Mouse (Mus musculus) intestine, postnatal 0 days (tissue): ENCODE data around the gene Zscan25. TPM values are rescaled to one million over a fixed set of nuclear protein-coding genes. Genes with fewer than 3 reads are reported as not detected.
"Not testable (repeated sequence)": the region's sequence is repeated elsewhere in the genome, so short reads cannot be mapped to it uniquely, and the experiment has no call there.

Source experiments
- ATAC-seq: fragments of 200-750 bp; cut with Nextera tagmentation; 2 replicates; pipeline ENCODE4 v1.8.0; 2017; ENCODE audit warnings: mild to moderate bottlenecking, moderate TSS enrichment, moderate library complexity
- H3K27ac ChIP-seq: fragments of 300-500 bp; sonication (generic); 2 replicates; pipeline ENCODE4 v1.5.1; 2014; ENCODE audit warnings: mild to moderate bottlenecking, low read depth, low read length, moderate library complexity
- H3K27me3 ChIP-seq: fragments of 300-500 bp; sonication (generic); replicated peaks from 2 replicates; pipeline ENCODE4 v1.6.1; 2014; ENCODE audit warnings: low read length, mixed read lengths; ENCODE audit not compliant: control insufficient read depth, insufficient read depth
- H3K36me3 ChIP-seq: fragments of 300-500 bp; sonication (generic); 2 replicates; pipeline ENCODE4 v1.6.1; 2014; ENCODE audit warnings: mild to moderate bottlenecking, moderate library complexity; ENCODE audit not compliant: control insufficient read depth, insufficient read depth
- H3K4me1 ChIP-seq: fragments of 300-500 bp; sonication (generic); replicated peaks from 2 replicates; pipeline ENCODE4 v1.6.1; 2014; ENCODE audit warnings: antibody characterized with exemption, low read length, mixed read lengths; ENCODE audit not compliant: control insufficient read depth, insufficient read depth
- H3K4me2 ChIP-seq: fragments of 300-500 bp; sonication (generic); replicated peaks from 2 replicates; pipeline ENCODE4 v1.6.1; 2014; ENCODE audit warnings: low read depth, mild to moderate bottlenecking, moderate library complexity
- H3K4me3 ChIP-seq: fragments of 300-500 bp; sonication (generic); 2 replicates; pipeline ENCODE4 v1.5.1; 2014; ENCODE audit warnings: low read depth, low read length
- H3K9ac ChIP-seq: fragments of 300-500 bp; sonication (generic); 2 replicates; pipeline ENCODE4 v1.6.1; 2014; ENCODE audit warnings: mild to moderate bottlenecking, low read depth, low read length
- H3K9me3 ChIP-seq: fragments of 300-500 bp; sonication (generic); 2 replicates; pipeline ENCODE4 v1.6.1; 2016; ENCODE audit warnings: mixed run types; ENCODE audit not compliant: control insufficient read depth
- CTCF ChIP-seq: sonication (generic); IDR thresholded peaks from 2 replicates; pipeline ENCODE4 v1.5.1; 2016; ENCODE audit warnings: low read depth, mild to moderate bottlenecking, control low read depth, antibody characterized with exemption, moderate library complexity
- WGBS: fragments of 180-500 bp; shearing (Covaris S2); extraction: QIAGEN DNeasy Blood & Tissue Kit; methylation state at CpG from one replicate; pipeline ENCODE4 v1.1.7; 2014; 5-methylcytosine and 5-hydroxymethylcytosine counted together
- polyA plus RNA-seq: library from polyadenylated mRNA; unstranded; fragments of >200 nt; fragmentation: Nextera tagmentation; extraction: Ambion mirVana; gene quantifications from 2 replicates; pipeline ENCODE4 v1.2.1, GENCODE M21; 2015

Zscan25 gene
- polyA plus RNA-seq, 1 experiment from 2014 or later = 0.14 TPM

DNA sequence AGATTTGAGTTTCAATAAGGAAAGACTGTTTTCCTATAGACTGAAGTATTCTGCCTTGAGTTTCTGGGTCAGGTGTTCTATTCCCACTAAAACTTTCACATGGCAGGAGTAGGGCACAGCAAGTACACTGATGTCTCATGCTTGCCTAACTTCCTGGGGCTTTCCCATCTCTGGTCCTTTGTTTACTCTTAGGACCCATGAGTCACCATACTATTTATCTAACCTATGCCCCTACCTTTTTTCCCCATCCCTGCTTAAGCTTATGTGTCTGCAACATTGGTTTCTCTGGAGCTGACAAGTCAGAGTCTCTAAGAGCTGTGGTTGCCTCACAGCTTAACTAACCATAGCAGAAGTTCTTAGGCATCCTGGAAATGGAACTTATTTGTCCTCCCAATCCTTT lies 33.5 kb downstream of the Zscan25 start:
- no peaks in the 10 kb centered on the region for H3K36me3 ChIP-seq
- TF ChIP-seq CTCF = no peak
- H3K4me1 ChIP-seq = no peaks in the 10 kb centered on the region
- H3K9ac ChIP-seq = no peak overlapping the region
- H3K9me3 ChIP-seq = no peaks in the 10 kb centered on the region
- no peak overlapping the region for H3K27ac ChIP-seq
- no peak overlapping the region for H3K4me3 ChIP-seq
- no peak overlapping the region for H3K4me2 ChIP-seq
- ATAC-seq = no peak
- no peaks in the 10 kb centered on the region for H3K27me3 ChIP-seq

DNA sequence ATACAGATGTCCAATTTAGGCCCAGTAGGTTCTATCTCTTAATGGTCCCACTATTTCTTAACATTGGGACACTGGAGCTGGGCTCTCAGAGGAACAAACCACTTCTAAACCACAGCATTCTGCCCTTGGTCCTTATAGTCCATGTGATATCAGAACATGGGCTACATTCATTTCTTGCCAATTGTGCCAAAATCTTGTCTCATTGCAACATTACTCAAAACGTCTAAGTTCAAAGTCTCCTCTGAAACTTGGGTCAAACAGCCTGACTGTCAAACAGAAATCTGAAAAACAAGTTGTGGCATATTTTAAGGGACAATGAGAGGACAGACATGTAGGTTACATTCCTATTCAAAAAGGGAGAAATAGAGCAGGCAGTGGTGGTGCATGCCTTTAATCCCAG lies 36.8 kb downstream of the Zscan25 start:
- no peak for TF ChIP-seq CTCF
- WGBS = 83% methylated on average over 1 of the region's 1 CpGs
- H3K4me2 ChIP-seq = no peak overlapping the region
- no peaks in the 10 kb centered on the region for H3K9me3 ChIP-seq
- no peaks in the 10 kb centered on the region for H3K27me3 ChIP-seq
- H3K36me3 ChIP-seq = no peaks in the 10 kb centered on the region
- no peak overlapping the region for H3K9ac ChIP-seq
- no peak for ATAC-seq
- H3K4me3 ChIP-seq = no peak overlapping the region
- H3K4me1 ChIP-seq = no peaks in the 10 kb centered on the region
- H3K27ac ChIP-seq = no peak overlapping the region

DNA sequence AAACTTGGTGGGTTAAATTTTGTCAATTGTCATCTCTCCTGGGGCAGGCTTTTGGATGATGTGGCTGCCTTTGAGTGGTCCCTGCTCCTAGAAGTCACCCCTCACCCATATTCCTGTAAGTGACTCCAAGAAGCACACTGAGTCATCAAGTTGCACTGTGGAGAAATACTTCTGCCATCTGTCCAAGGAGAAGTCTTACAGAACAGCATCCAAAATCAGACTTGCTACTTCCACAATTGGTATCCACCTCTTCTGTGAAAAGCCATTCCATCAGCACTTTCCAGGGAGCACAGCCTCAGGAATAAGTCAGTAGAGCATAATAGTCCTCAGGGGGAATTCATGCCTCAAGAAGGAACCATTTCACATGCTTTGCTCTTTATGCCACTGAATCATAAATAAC lies 58.5 kb downstream of the Zscan25 start:
- H3K27ac ChIP-seq, ATAC-seq, H3K9ac ChIP-seq, H3K9me3 ChIP-seq, H3K4me2 ChIP-seq, H3K27me3 ChIP-seq, H3K4me1 ChIP-seq, H3K4me3 ChIP-seq, H3K36me3 ChIP-seq: not testable (repeated sequence)

Other genes with a start within 250 kb of the Zscan25 start
- not detected in 2 replicates for gene Gm4871, start 247.7 kb upstream of the Zscan25 start, polyA plus RNA-seq
- not detected in 2 replicates for gene 1700018F24Rik, start 237.5 kb upstream of the Zscan25 start, polyA plus RNA-seq
- gene Arpc1a, start 196.7 kb upstream of the Zscan25 start, polyA plus RNA-seq = 122 and 130 TPM in 2 replicates
- gene Kpna7, start 196.5 kb upstream of the Zscan25 start, polyA plus RNA-seq = 0.08 and 0.13 TPM in 2 replicates
- 573 and 610 TPM in 2 replicates for gene Arpc1b, start 166.3 kb upstream of the Zscan25 start, polyA plus RNA-seq
- 49.4 and 55.5 TPM in 2 replicates for gene Pdap1, start 140.3 kb upstream of the Zscan25 start, polyA plus RNA-seq
- gene Bud31, start 140.1 kb upstream of the Zscan25 start, polyA plus RNA-seq = 155 and 160 TPM in 2 replicates
- gene Ptcd1, start 113.4 kb upstream of the Zscan25 start, polyA plus RNA-seq = 9.3 and 9.9 TPM in 2 replicates
- gene Cpsf4, start 113.3 kb upstream of the Zscan25 start, polyA plus RNA-seq = 23.1 and 23.4 TPM in 2 replicates
- gene Atp5j2, start 88.4 kb upstream of the Zscan25 start, polyA plus RNA-seq = 765 and 832 TPM in 2 replicates
- 6.4 and 9.8 TPM in 2 replicates for gene Zkscan14, start 78.6 kb upstream of the Zscan25 start, polyA plus RNA-seq
- gene Zkscan5, start 75.9 kb upstream of the Zscan25 start, polyA plus RNA-seq = 4.1 and 4.6 TPM in 2 replicates
- gene Zfp655, start 48.8 kb upstream of the Zscan25 start, polyA plus RNA-seq = 32.3 and 35.9 TPM in 2 replicates
- not detected in 2 replicates for gene Cyp3a57, start 64.8 kb downstream of the Zscan25 start, polyA plus RNA-seq
- not detected in 2 replicates for gene Cyp3a16, start 189.2 kb downstream of the Zscan25 start, polyA plus RNA-seq